Mouse (Mus musculus): ENCODE measurements at regions not wholly inside any gene's neighbourhood (a gene's known extent, or its start where the extent isn't known, plus 50 kb on each side); places are given as distances from the start of the nearest gene placed in this dataset. TPM values are rescaled to one million over a fixed set of nuclear protein-coding genes. Genes with fewer than 3 reads are reported as not detected.

Small RNAs in the stretch of these regions (microRNA-seq; reads per million reads assigned to microRNA genes)
- gene Gm23694 (not detected), gene Gm24096 (not detected)
